Mouse (Mus musculus) lung, postnatal 25 days (tissue): ENCODE measurements at regions not wholly inside any gene's neighbourhood (a gene's known extent, or its start where the extent isn't known, plus 50 kb on each side); places are given as distances from the start of the nearest gene placed in this dataset.

Experiments
- DNase-seq: peaks from one replicate; pipeline ENCODE4 v3.0.0; 2022; ENCODE audit warnings: low spot score

- no peak for DNase-seq
Measured at GRCm38 (mm10) chr13:78405071-78405470, 205.5 kb upstream of the Nr2f1 start.

GRCm38 (mm10) chr13:78383761-78384160, 184.2 kb upstream of the Nr2f1 start:
- no peak for DNase-seq

- DNase-seq, result no peak
Measured at GRCm38 (mm10) chr13:78361236-78361635, 161.7 kb upstream of the Nr2f1 start.

- DNase-seq, result no peak
Measured at GRCm38 (mm10) chr13:78348830-78349229, 149.3 kb upstream of the Nr2f1 start.

GRCm38 (mm10) chr13:78324443-78325206, 125.1 kb upstream of the Nr2f1 start:
- DNase-seq, result no peak

- no peak for DNase-seq
Measured at GRCm38 (mm10) chr13:78323183-78323582, 123.6 kb upstream of the Nr2f1 start.

GRCm38 (mm10) chr13:78318434-78318833, 118.9 kb upstream of the Nr2f1 start:
- no peak for DNase-seq

GRCm38 (mm10) chr13:78310837-78311236, 111.3 kb upstream of the Nr2f1 start:
- DNase-seq, result no peak
